10 mouse cellular contexts compared by ENCODE assay signal in genomic region chr12:102271447-102271846, GRCm38 (mm10). TPM values are rescaled to one million over a fixed set of nuclear protein-coding genes. Genes with fewer than 3 reads are reported as not detected.
DNase-seq lines count a peak whose midpoint lies in the region; ATAC-seq and TF ChIP-seq lines count a peak whose summit lies in the region.
"Had no signal": no experiment of that assay in that cellular context is flagged by ENCODE, and none has a peak within 500 bp of the region (broad histone marks: within the 10 kb centered on the region; RNA-seq: fewer than 3 reads in every experiment).

No protein-coding gene starts in this region.

- H3K9ac ChIP-seq in kidney, postnatal 0 days (ENCODE audit: low read depth, low read length), result no peak overlapping the region
- no peak overlapping the region for H3K9ac ChIP-seq in neural tube, embryonic 15.5 days (replicated peaks)

- no peak overlapping the region for H3K4me3 ChIP-seq in kidney, postnatal 0 days (replicated peaks; ENCODE audit: low read depth, low read length)
- H3K4me3 ChIP-seq in neural tube, embryonic 15.5 days (replicated peaks), result no peak overlapping the region

- no peaks in the 10 kb centered on the region for H3K9me3 ChIP-seq in kidney, postnatal 0 days (replicated peaks; ENCODE audit: low read length)
- H3K9me3 ChIP-seq in neural tube, embryonic 15.5 days (replicated peaks), result no peaks in the 10 kb centered on the region

- WGBS in kidney, postnatal 0 days, result 32% methylated on average over 4 of the region's 4 CpGs
- WGBS in neural tube, embryonic 15.5 days, result 84% methylated on average over 4 of the region's 4 CpGs

- no peak for DNase-seq in frontal cortex, postnatal 10 days (ENCODE audit: low spot score in 2 of 2)
- DNase-seq in lung, postnatal 36 days, result peak; percentile 76
- no peak for DNase-seq in lung, postnatal 4 days
- peak; percentile 67 for DNase-seq in fibroblast of lung, adult 2 months (ENCODE audit: low read depth)
- peak; percentile 77 for DNase-seq in kidney, postnatal 0 days (ENCODE audit: low spot score)
- DNase-seq in cerebellum, postnatal 25 days, result no peak
- DNase-seq: spleen, adult 18-20 months had no signal

- H3K27me3 ChIP-seq in kidney, postnatal 0 days (ENCODE audit: insufficient read depth, low read length), result no peaks in the 10 kb centered on the region
- H3K27me3 ChIP-seq in neural tube, embryonic 15.5 days (replicated peaks), result no peaks in the 10 kb centered on the region

- H3K4me2 ChIP-seq in kidney, postnatal 0 days (ENCODE audit: low read length), result no peak overlapping the region
- H3K4me2 ChIP-seq in neural tube, embryonic 15.5 days, result no peak overlapping the region

- TF ChIP-seq CTCF in kidney, postnatal 0 days (IDR thresholded peaks at IDR 0.05; ENCODE audit: low read depth), result no peak

- H3K36me3 ChIP-seq in kidney, postnatal 0 days (ENCODE audit: insufficient read depth, low read length), result no peaks in the 10 kb centered on the region
- no peaks in the 10 kb centered on the region for H3K36me3 ChIP-seq in neural tube, embryonic 15.5 days

- no peaks in the 10 kb centered on the region for H3K4me1 ChIP-seq in kidney, postnatal 0 days (replicated peaks; ENCODE audit: insufficient read depth, low read length)
- no peaks in the 10 kb centered on the region for H3K4me1 ChIP-seq in neural tube, embryonic 15.5 days

- H3K27ac ChIP-seq in kidney, postnatal 0 days, result no peak overlapping the region
- no peak overlapping the region for H3K27ac ChIP-seq in neural tube, embryonic 15.5 days (replicated peaks)
- H3K27ac ChIP-seq: macrophage had no signal

- peak; percentile 55; the same call in 1 of the 2 replicates for ATAC-seq in frontal cortex, adult (ENCODE audit: low TSS enrichment)
- peak; percentile 78 for ATAC-seq in kidney, postnatal 0 days (replicated peaks; ENCODE audit: low FRiP score, low read depth)
- no peak for ATAC-seq in neural tube, embryonic 15.5 days (ENCODE audit: low FRiP score)

RNA-seq across cellular contexts. Expression of gene Rin3, which starts 11.4 kb away (rescaled TPM):
- polyA plus RNA-seq in kidney, postnatal 0 days (2015; fragmentation: Nextera tagmentation; extraction: Ambion mirVana), result 5.5 and 8.8 TPM in 2 replicates
- 3.2 and 6.7 TPM in 2 replicates for polyA plus RNA-seq in neural tube, embryonic 15.5 days (2015; fragmentation: Nextera tagmentation; extraction: Ambion mirVana)

Comparison
In these comparisons a context has a peak if more than half of its experiments do, and no peak if none do; other contexts are left out.
1. DNase-seq: peak in lung, postnatal 36 days (single experiment), fibroblast of lung, adult 2 months (single experiment) and kidney, postnatal 0 days (single experiment); none in frontal cortex, postnatal 10 days (0 of 2), lung, postnatal 4 days (0 of 2) and cerebellum, postnatal 25 days (0 of 2).